Mouse (Mus musculus) embryonic facial prominence, embryonic 12.5 days (tissue): Measurements from ENCODE around the gene Dpp4. TPM values are rescaled to one million over a fixed set of nuclear protein-coding genes. Genes with fewer than 3 reads are reported as not detected.

ENCODE experiments used
- ATAC-seq: fragments of 200-750 bp; cut with Nextera tagmentation; 2 replicates; pipeline ENCODE4 v1.8.0; 2017; ENCODE audit not compliant: insufficient number of reproducible peaks, insufficient read depth, low FRiP score, low TSS enrichment
- H3K27ac ChIP-seq: fragments of 300-500 bp; sonication (generic); 2 replicates; pipeline ENCODE4 v1.5.1; 2016; ENCODE audit warnings: mild to moderate bottlenecking
- H3K27me3 ChIP-seq: fragments of 300-500 bp; sonication (generic); 2 replicates; pipeline ENCODE4 v1.6.1; 2016; ENCODE audit warnings: mild to moderate bottlenecking, moderate library complexity
- H3K36me3 ChIP-seq: fragments of 300-500 bp; sonication (generic); 2 replicates; pipeline ENCODE4 v1.6.1; 2016; ENCODE audit warnings: mild to moderate bottlenecking
- H3K4me1 ChIP-seq: fragments of 300-500 bp; sonication (generic); 2 replicates; pipeline ENCODE4 v1.6.1; 2016
- H3K4me2 ChIP-seq: fragments of 300-500 bp; sonication (generic); replicated peaks from 2 replicates; pipeline ENCODE4 v1.6.1; 2016; ENCODE audit warnings: mild to moderate bottlenecking, moderate library complexity
- H3K4me3 ChIP-seq: fragments of 300-500 bp; sonication (generic); 2 replicates; pipeline ENCODE4 v1.5.1; 2016; ENCODE audit warnings: mild to moderate bottlenecking
- H3K9ac ChIP-seq: fragments of 300-500 bp; sonication (generic); 2 replicates; pipeline ENCODE4 v1.6.1; 2016; ENCODE audit warnings: mild to moderate bottlenecking, moderate library complexity
- H3K9me3 ChIP-seq: fragments of 300-500 bp; sonication (generic); 2 replicates; pipeline ENCODE4 v1.6.1; 2016; ENCODE audit warnings: mild to moderate bottlenecking, moderate library complexity
- WGBS: fragments of 180-500 bp; shearing (Covaris S2); methylation state at CpG from one replicate; pipeline ENCODE4 v1.1.7; 2016; 5-methylcytosine and 5-hydroxymethylcytosine counted together
- polyA plus RNA-seq: library from polyadenylated mRNA; unstranded; fragments of >200 nt; fragmentation: Nextera tagmentation; extraction: Ambion mirVana; gene quantifications from 2 replicates; pipeline ENCODE4 v1.2.1, GENCODE M21; 2016

Gene Dpp4
- polyA plus RNA-seq, 1 experiment from 2014 or later, result 0.92 TPM

DNA sequence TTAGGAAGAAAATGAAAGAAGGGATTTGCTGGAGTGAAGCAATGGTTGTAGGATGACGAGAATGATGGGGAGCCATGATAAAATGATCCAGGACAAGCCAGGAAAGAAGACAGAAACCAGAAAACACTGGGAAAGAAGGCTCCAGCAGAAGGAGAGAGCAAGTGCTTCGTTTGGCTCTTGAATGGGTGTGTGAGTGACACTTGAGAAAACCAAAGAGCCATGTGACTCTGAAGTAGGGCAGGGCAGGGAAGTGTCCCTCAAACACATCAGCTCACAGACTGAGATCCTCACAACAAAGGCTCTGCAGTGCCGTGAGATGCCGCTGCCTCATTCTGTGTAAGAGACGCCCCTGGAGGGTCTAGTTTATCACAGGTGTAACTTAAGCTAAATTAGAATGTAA lies 29.6 kb downstream of the Dpp4 start:
- WGBS, result 68% methylated on average over 5 of the region's 5 CpGs
- Histone ChIP-seq H3K27ac (no peak overlapping the region), H3K4me2 (no peak overlapping the region), H3K4me3 (no peak overlapping the region), H3K9me3 (no peaks in the 10 kb centered on the region), H3K4me1 (no peaks in the 10 kb centered on the region), H3K27me3 (no peaks in the 10 kb centered on the region), H3K9ac (no peak overlapping the region), H3K36me3 (no peaks in the 10 kb centered on the region)
- ATAC-seq, result no peak

GRCm38 (mm10) chr2:62381756-62382155 lies 30.3 kb downstream of the Dpp4 start:
- Histone ChIP-seq H3K27me3 (no peaks in the 10 kb centered on the region), H3K9me3 (no peaks in the 10 kb centered on the region), H3K4me1 (no peaks in the 10 kb centered on the region), H3K4me3 (no peak overlapping the region), H3K9ac (no peak overlapping the region), H3K27ac (no peak overlapping the region), H3K36me3 (no peaks in the 10 kb centered on the region), H3K4me2 (no peak overlapping the region)
- 69% methylated on average over 6 of the region's 6 CpGs for WGBS
- no peak for ATAC-seq

- Histone ChIP-seq H3K36me3 (no peaks in the 10 kb centered on the region), H3K27me3 (no peaks in the 10 kb centered on the region), H3K9me3 (no peaks in the 10 kb centered on the region), H3K4me2 (no peak overlapping the region), H3K27ac (no peak overlapping the region), H3K4me1 (no peaks in the 10 kb centered on the region), H3K4me3 (no peak overlapping the region), H3K9ac (no peak overlapping the region)
- ATAC-seq, result no peak
- 61% methylated on average over 11 of the region's 11 CpGs for WGBS
Measured at GRCm38 (mm10) chr2:62373692-62374091, 38.3 kb downstream of the Dpp4 start.

- ATAC-seq, result no peak
- Histone ChIP-seq H3K4me3 (no peak overlapping the region), H3K27me3 (no peaks in the 10 kb centered on the region), H3K27ac (no peak overlapping the region), H3K36me3 (no peaks in the 10 kb centered on the region), H3K9ac (no peak overlapping the region), H3K9me3 (no peaks in the 10 kb centered on the region), H3K4me1 (no peaks in the 10 kb centered on the region), H3K4me2 (no peak overlapping the region)
- WGBS, result 82% methylated on average over 2 of the region's 2 CpGs
Measured at GRCm38 (mm10) chr2:62370048-62370447, 42.0 kb downstream of the Dpp4 start.

DNA sequence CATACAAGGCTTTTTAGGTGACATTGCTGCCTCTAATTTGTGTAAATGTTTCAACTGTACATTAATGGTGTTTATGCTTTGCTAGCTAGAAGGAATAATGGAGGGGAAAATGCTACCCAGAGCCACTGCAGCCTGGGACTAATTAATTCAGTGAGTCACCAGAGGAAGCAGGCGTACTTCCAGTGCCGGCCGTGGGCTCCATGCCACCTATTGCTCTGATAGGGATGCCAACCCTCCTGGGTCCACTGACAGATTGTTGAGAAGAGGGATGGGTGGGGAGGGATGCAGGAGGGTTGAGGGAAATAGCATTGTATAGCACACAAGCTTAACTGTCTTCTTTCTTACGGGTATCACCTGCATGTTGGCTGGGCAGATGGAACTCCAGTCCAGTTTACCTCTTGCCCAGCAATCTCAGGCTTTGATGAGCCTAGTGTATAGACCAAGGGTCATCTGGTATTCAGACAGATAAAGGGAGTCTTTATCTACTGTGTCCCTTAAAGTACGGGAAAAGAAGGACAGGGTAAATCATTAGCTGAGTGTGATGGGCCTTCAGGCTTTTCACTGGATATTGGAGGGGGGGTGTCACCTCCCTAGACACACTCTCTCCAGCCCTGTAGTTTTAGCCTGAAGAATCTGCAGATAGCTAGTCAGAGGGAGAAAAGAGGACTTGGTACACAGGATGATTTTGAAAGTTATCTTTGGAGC lies 43.5 kb downstream of the Dpp4 start:
- H3K9me3 ChIP-seq, result no peaks in the 10 kb centered on the region
- H3K27me3 ChIP-seq, result no peaks in the 10 kb centered on the region
- no peaks in the 10 kb centered on the region for H3K36me3 ChIP-seq
- no peak overlapping the region for H3K9ac ChIP-seq
- 69% methylated on average over 5 of the region's 5 CpGs for whole genome bisulfite sequencing
- no peak overlapping the region for H3K27ac ChIP-seq
- H3K4me1 ChIP-seq, result no peaks in the 10 kb centered on the region
- no peak for ATAC-seq
- H3K4me2 ChIP-seq, result no peak overlapping the region
- no peak overlapping the region for H3K4me3 ChIP-seq

GRCm38 (mm10) chr2:62363606-62364005 lies 48.4 kb downstream of the Dpp4 start:
- Histone ChIP-seq H3K36me3 (no peaks in the 10 kb centered on the region), H3K9ac (no peak overlapping the region), H3K4me3 (no peak overlapping the region), H3K9me3 (no peaks in the 10 kb centered on the region), H3K27ac (no peak overlapping the region), H3K27me3 (no peaks in the 10 kb centered on the region), H3K4me2 (no peak overlapping the region), H3K4me1 (no peaks in the 10 kb centered on the region)
- ATAC-seq, result no peak
- 88% methylated on average over 4 of the region's 4 CpGs for WGBS

GRCm38 (mm10) chr2:62362211-62362610 lies 49.8 kb downstream of the Dpp4 start:
- no peak for ATAC-seq
- Histone ChIP-seq H3K27ac (no peak overlapping the region), H3K36me3 (no peaks in the 10 kb centered on the region), H3K9ac (no peak overlapping the region), H3K27me3 (no peaks in the 10 kb centered on the region), H3K4me3 (no peak overlapping the region), H3K4me2 (no peak overlapping the region), H3K4me1 (no peaks in the 10 kb centered on the region), H3K9me3 (no peaks in the 10 kb centered on the region)
- WGBS, result 90% methylated on average over 9 of the region's 9 CpGs

DNA sequence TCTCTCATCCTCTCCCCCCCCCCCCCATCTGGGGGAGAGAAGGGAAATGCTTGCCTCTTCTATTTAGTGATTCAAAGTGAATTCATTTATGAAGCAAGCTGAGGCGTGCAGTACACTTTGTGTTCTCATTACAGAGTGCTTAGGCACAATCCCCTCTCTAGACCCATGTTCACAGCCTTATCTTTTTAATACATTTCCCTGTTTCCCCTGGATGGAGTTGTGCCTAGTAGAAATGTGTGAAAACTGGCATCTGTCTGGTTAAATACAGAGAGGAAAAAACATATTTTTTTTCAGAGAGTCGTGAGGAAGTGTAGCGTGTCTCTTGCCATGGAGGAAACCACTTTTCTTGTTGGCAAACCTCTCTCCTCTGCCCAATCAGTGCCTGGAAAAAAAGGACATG lies 50.5 kb downstream of the Dpp4 start:
- no peak overlapping the region for H3K27ac ChIP-seq
- no peaks in the 10 kb centered on the region for H3K9me3 ChIP-seq
- H3K4me1 ChIP-seq, result no peaks in the 10 kb centered on the region
- 85% methylated on average over 3 of the region's 3 CpGs for WGBS
- ATAC-seq, result no peak
- no peaks in the 10 kb centered on the region for H3K27me3 ChIP-seq
- no peak overlapping the region for H3K9ac ChIP-seq
- H3K4me2 ChIP-seq, result no peak overlapping the region
- no peak overlapping the region for H3K4me3 ChIP-seq
- H3K36me3 ChIP-seq, result no peaks in the 10 kb centered on the region

GRCm38 (mm10) chr2:62360872-62361271 lies 51.2 kb downstream of the Dpp4 start:
- ATAC-seq, result no peak
- no peak overlapping the region for H3K4me2 ChIP-seq
- no peak overlapping the region for H3K27ac ChIP-seq
- H3K36me3 ChIP-seq, result no peaks in the 10 kb centered on the region
- H3K9ac ChIP-seq, result no peak overlapping the region
- 82% methylated on average over 6 of the region's 6 CpGs for WGBS
- H3K27me3 ChIP-seq, result no peaks in the 10 kb centered on the region
- no peak overlapping the region for H3K4me3 ChIP-seq
- H3K9me3 ChIP-seq, result no peaks in the 10 kb centered on the region
- H3K4me1 ChIP-seq, result no peaks in the 10 kb centered on the region

GRCm38 (mm10) chr2:62357259-62357658 lies 54.8 kb downstream of the Dpp4 start:
- Histone ChIP-seq H3K4me2 (no peak overlapping the region), H3K4me3 (no peak overlapping the region), H3K4me1 (no peaks in the 10 kb centered on the region), H3K36me3 (no peaks in the 10 kb centered on the region), H3K9me3 (no peaks in the 10 kb centered on the region), H3K27me3 (no peaks in the 10 kb centered on the region), H3K27ac (no peak overlapping the region), H3K9ac (no peak overlapping the region)
- no peak for ATAC-seq
- 87% methylated on average over 7 of the region's 7 CpGs for WGBS

- H3K9ac ChIP-seq, result no peak overlapping the region
- H3K4me3 ChIP-seq, result no peak overlapping the region
- H3K4me2 ChIP-seq, result no peak overlapping the region
- ATAC-seq, result no peak
- 85% methylated on average over 14 of the region's 14 CpGs for WGBS
- no peaks in the 10 kb centered on the region for H3K9me3 ChIP-seq
- no peaks in the 10 kb centered on the region for H3K36me3 ChIP-seq
- no peaks in the 10 kb centered on the region for H3K4me1 ChIP-seq
- no peak overlapping the region for H3K27ac ChIP-seq
- no peaks in the 10 kb centered on the region for H3K27me3 ChIP-seq
Measured at GRCm38 (mm10) chr2:62356606-62357005, 55.4 kb downstream of the Dpp4 start.

GRCm38 (mm10) chr2:62355766-62356165 lies 56.3 kb downstream of the Dpp4 start:
- H3K27me3 ChIP-seq, result no peaks in the 10 kb centered on the region
- H3K9ac ChIP-seq, result no peak overlapping the region
- 56% methylated on average over 6 of the region's 6 CpGs for WGBS
- no peak overlapping the region for H3K4me3 ChIP-seq
- H3K4me1 ChIP-seq, result no peaks in the 10 kb centered on the region
- no peaks in the 10 kb centered on the region for H3K9me3 ChIP-seq
- no peak for ATAC-seq
- no peak overlapping the region for H3K27ac ChIP-seq
- no peaks in the 10 kb centered on the region for H3K36me3 ChIP-seq
- no peak overlapping the region for H3K4me2 ChIP-seq

GRCm38 (mm10) chr2:62352035-62352434 lies 60.0 kb downstream of the Dpp4 start:
- no peaks in the 10 kb centered on the region for H3K4me1 ChIP-seq

More at GRCm38 (mm10) chr2:62352035-62352434, 60.0 kb downstream of the Dpp4 start:
- no peaks in the 10 kb centered on the region for H3K9me3 ChIP-seq
- H3K4me2 ChIP-seq, result no peak overlapping the region
- whole genome bisulfite sequencing, result 70% methylated on average over 3 of the region's 3 CpGs
- no peaks in the 10 kb centered on the region for H3K27me3 ChIP-seq
- H3K27ac ChIP-seq, result no peak overlapping the region
- ATAC-seq, result no peak
- no peak overlapping the region for H3K4me3 ChIP-seq
- H3K9ac ChIP-seq, result no peak overlapping the region
- no peaks in the 10 kb centered on the region for H3K36me3 ChIP-seq
